Mouse (Mus musculus) CD4-positive, CD25-positive, alpha-beta regulatory T cell, adult 9 weeks (primary cell): ENCODE data around the gene Zfp952. TPM values are rescaled to one million over a fixed set of nuclear protein-coding genes. Genes with fewer than 3 reads are reported as not detected.

ENCODE experiments used
- polyA plus RNA-seq: library from polyadenylated mRNA; unstranded; fragments of 100-300 nt; shearing (Covaris generic); gene quantifications from one replicate; pipeline ENCODE4 v1.2.1, GENCODE M21; 2017

The Zfp952 gene
- 20.4 TPM for polyA plus RNA-seq

DNA sequence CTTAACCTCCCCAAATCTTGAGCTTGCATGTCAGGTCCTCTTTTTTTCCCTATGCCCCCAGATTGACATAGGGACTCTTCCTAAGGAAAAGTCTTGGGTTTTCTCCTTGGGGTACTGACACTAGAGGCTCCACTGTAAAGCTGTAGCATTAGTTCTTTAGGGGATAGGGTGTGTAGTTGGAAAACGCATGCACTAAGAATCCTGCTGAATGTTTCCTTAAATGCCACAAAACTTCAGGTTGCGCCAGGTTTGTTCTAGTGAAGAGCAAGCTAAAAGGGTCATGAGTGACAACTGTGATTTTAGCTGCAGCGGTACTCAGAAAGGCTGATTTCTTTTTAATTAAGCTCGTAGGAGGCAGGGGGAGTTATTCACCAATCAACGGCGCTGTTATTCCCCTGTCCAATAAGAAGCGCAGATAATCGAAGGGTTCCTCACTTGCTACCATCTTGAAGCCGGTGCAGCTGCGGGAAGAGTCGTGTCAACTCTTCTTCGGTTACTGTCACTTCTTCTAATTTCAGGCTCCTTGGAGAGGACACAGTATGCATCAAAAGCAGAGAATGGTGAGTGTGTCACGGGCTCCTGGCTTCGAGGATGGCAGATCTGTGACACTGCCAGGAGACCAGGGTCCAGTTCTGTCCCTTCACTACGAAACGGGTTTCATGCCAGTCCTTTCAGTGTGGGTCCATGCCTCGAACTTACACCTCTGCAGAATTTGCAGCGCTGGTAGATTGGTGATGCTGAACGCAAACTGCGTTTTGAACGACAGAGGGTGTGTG is at the start of gene Zfp952:
TSS of gene Zfp952 (plus strand) at position 431 of the 776 bp plus-strand sequence.

GRCm38 (mm10) chr17:32947215-32947914 is 45.6 kb upstream of the Zfp952 start, which contains the start of gene Cyp4f13:
TSS of gene Cyp4f13 (minus strand) at chr17:32947402.

DNA sequence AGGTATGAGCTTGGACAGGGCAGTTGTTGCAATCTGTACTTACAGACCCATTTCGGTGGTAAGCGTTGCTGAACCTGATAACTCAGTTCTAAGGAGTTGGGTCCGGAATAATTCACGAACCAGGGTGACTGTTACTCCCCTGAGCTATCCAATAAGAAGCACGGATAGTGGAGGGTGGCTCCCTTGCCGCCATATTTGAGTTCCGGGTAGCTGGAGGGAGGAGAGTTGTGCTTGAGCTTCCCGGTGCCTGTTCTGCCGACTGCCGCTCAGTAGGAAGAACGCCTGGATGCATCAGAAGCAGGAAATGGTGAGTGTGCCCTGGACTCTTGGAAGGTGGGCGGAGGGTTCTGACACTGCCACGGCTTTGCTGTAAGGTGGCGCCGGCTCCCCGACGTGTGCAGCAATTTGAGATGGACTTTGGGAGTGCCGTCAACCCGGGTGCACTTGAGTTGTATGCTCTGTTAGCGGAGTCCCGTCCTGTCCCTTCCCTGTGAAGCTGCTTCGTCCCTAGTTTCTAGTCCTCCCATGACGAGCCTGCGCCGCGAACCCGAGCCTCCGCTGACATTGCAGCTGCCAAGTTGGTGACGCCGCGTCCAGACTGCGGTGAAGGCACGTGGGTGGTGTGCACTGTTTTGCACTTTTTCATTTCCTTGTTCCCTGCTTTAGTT is 27.2 kb upstream of the Zfp952 start, which contains the start of gene Zfp472:
TSS of gene Zfp472 (plus strand) at position 192 of the 668 bp plus-strand sequence.

GRCm38 (mm10) chr17:33032900-33033891 is 40.3 kb downstream of the Zfp952 start, which contains the start of gene Zfp763:
TSS of gene Zfp763 (minus strand) at chr17:33033402.

Other genes starting within 250 kb of the Zfp952 start
- 41.5 TPM for gene Zfp871, start 204.8 kb upstream of the Zfp952 start, polyA plus RNA-seq
- gene Zfp811, start 183.2 kb upstream of the Zfp952 start, polyA plus RNA-seq, result 0.16 TPM
- gene Zfp799, start 162.9 kb upstream of the Zfp952 start, polyA plus RNA-seq, result 16.0 TPM
- 15.9 TPM for gene Zfp870, start 101.5 kb upstream of the Zfp952 start, polyA plus RNA-seq
- gene Cyp4f14, start 75.8 kb upstream of the Zfp952 start, polyA plus RNA-seq, result not detected
- 54.9 TPM for gene Cyp4f13, start 45.7 kb upstream of the Zfp952 start, polyA plus RNA-seq
- 24.0 TPM for gene Zfp472, start 27.3 kb upstream of the Zfp952 start, polyA plus RNA-seq
- gene Zfp763, start 40.3 kb downstream of the Zfp952 start, polyA plus RNA-seq, result 12.3 TPM
- gene 4921501E09Rik, start 74.9 kb downstream of the Zfp952 start, polyA plus RNA-seq, result not detected
- gene Zfp563, start 96.2 kb downstream of the Zfp952 start, polyA plus RNA-seq, result 8.9 TPM
- not detected for gene Morc2b, start 146.6 kb downstream of the Zfp952 start, polyA plus RNA-seq
- not detected for gene Olfr55, start 175.3 kb downstream of the Zfp952 start, polyA plus RNA-seq
- gene Olfr239, start 198.2 kb downstream of the Zfp952 start, polyA plus RNA-seq, result not detected
- gene Olfr1564, start 228.6 kb downstream of the Zfp952 start, polyA plus RNA-seq, result not detected